Mouse (Mus musculus) CH12.LX (cell line): ENCODE measurements around the gene Olfr282. TPM values are rescaled to one million over a fixed set of nuclear protein-coding genes. Genes with fewer than 3 reads are reported as not detected.

Source experiments
- DNase-seq: peaks from one replicate; pipeline ENCODE4 v3.0.0-alpha.2; 2013; ENCODE audit errors: extremely low read depth
- H3K27ac ChIP-seq: 2 replicates; pipeline ENCODE4 v1.5.1; 2012; ENCODE audit warnings: low read depth, mild to moderate bottlenecking, control low read depth, moderate library complexity; ENCODE audit not compliant: insufficient read depth
- H3K27me3 ChIP-seq: replicated peaks from 2 replicates; pipeline ENCODE3; 2012; ENCODE audit warnings: inconsistent platforms
- H3K36me3 ChIP-seq, 2 experiments: replicated peaks in 1 of 2; 2 replicates each; pipeline versions ENCODE3 to v1.6.1; 2012; ENCODE audit warnings: inconsistent platforms in 1 of 2, low read length in 1 of 2, mild to moderate bottlenecking in 1 of 2, mixed read lengths in 1 of 2, moderate library complexity in 1 of 2; ENCODE audit not compliant: control insufficient read depth in 1 of 2, insufficient read depth in 1 of 2
- H3K4me1 ChIP-seq, 2 experiments: 2 replicates each; pipeline ENCODE4 v1.6.1; 2012; ENCODE audit warnings: inconsistent platforms in 1 of 2, moderate library complexity in 1 of 2; ENCODE audit not compliant: insufficient read depth in 2 of 2, control insufficient read depth in 1 of 2
- H3K4me2 ChIP-seq: 2 replicates; pipeline ENCODE4 v1.6.1; 2012; ENCODE audit warnings: low read depth, mild to moderate bottlenecking, control low read depth; ENCODE audit not compliant: poor library complexity, insufficient read depth, severe bottlenecking
- H3K4me3 ChIP-seq, 3 experiments: fragments of 150-350 bp in 1 of 3; sonication (generic) in 1 of 3; replicated peaks in 1 of 3; 2 replicates each; pipeline versions ENCODE3 to v1.5.1; 2011 to 2012; ENCODE audit warnings: low read depth in 2 of 3, low read length in 2 of 3, mild to moderate bottlenecking in 2 of 3, moderate library complexity in 2 of 3, control low read depth in 1 of 3, improper control_type of control experiment in 1 of 3, inconsistent platforms in 1 of 3, mixed read lengths in 1 of 3; ENCODE audit not compliant: poor library complexity in 1 of 3
- H3K79me2 ChIP-seq: replicated peaks from 2 replicates; pipeline ENCODE4 v1.6.1; 2012; ENCODE audit warnings: mild to moderate bottlenecking, moderate library complexity; ENCODE audit not compliant: control insufficient read depth, poor library complexity, insufficient read depth, severe bottlenecking; ENCODE audit errors: extremely low read depth
- H3K9ac ChIP-seq: 2 replicates; pipeline ENCODE4 v1.6.1; 2012; ENCODE audit warnings: low read depth, mild to moderate bottlenecking, control low read depth, moderate library complexity; ENCODE audit not compliant: insufficient read depth
- H3K9me3 ChIP-seq: replicated peaks from 2 replicates; pipeline ENCODE3; 2012; ENCODE audit warnings: low read length, inconsistent platforms, mixed read lengths
- BHLHE40 ChIP-seq: IDR thresholded peaks from 2 replicates; pipeline ENCODE4 v1.6.1; 2011; ENCODE audit warnings: mild to moderate bottlenecking, low read depth, low read length, improper control_type of control experiment
- CHD1 ChIP-seq: IDR thresholded peaks from 2 replicates; pipeline ENCODE4 v1.6.1; 2012; ENCODE audit warnings: low read depth, low read length, improper control_type of control experiment, inconsistent platforms
- CHD2 ChIP-seq: IDR thresholded peaks from 2 replicates; pipeline ENCODE4 v1.6.1; 2011; ENCODE audit warnings: low read length, improper control_type of control experiment
- CTCF ChIP-seq, 2 experiments: IDR thresholded peaks in 1 of 2; conservative IDR thresholded peaks in 1 of 2; 2 replicates each; pipeline ENCODE4 v1.5.1; 2011 to 2012; ENCODE audit warnings: low read depth in 2 of 2, low read length in 2 of 2, improper control_type of control experiment in 1 of 2, inconsistent platforms in 1 of 2, mild to moderate bottlenecking in 1 of 2, moderate library complexity in 1 of 2
- ELF1 ChIP-seq: IDR thresholded peaks from 2 replicates; pipeline ENCODE4 v1.6.1; 2014; ENCODE audit warnings: low read depth, mild to moderate bottlenecking, inconsistent platforms, low read length, improper control_type of control experiment
- GABPA ChIP-seq: IDR thresholded peaks from 2 replicates; pipeline ENCODE4 v1.6.1; 2012; ENCODE audit warnings: low read depth, low read length, improper control_type of control experiment, inconsistent platforms; ENCODE audit not compliant: insufficient replicate concordance
- HCFC1 ChIP-seq: IDR thresholded peaks from 2 replicates; pipeline ENCODE4 v1.6.1; 2012; ENCODE audit warnings: low read depth, mild to moderate bottlenecking, inconsistent platforms, low read length, improper control_type of control experiment
- IRF4 ChIP-seq: IDR thresholded peaks from 2 replicates; pipeline ENCODE4 v1.6.1; 2014; ENCODE audit warnings: low read depth, mild to moderate bottlenecking, inconsistent platforms, low read length, improper control_type of control experiment
- KAT2A ChIP-seq: IDR thresholded peaks from 2 replicates; pipeline ENCODE4 v1.6.1; 2012; ENCODE audit warnings: low read length, improper control_type of control experiment, inconsistent platforms; ENCODE audit not compliant: insufficient replicate concordance
- MAFK ChIP-seq: IDR thresholded peaks from 2 replicates; pipeline ENCODE4 v1.6.1; 2011; ENCODE audit warnings: low read length, improper control_type of control experiment; ENCODE audit not compliant: insufficient replicate concordance
- MAX ChIP-seq: IDR thresholded peaks from 2 replicates; pipeline ENCODE4 v1.6.1; 2011; ENCODE audit warnings: low read length, improper control_type of control experiment
- MAZ ChIP-seq: IDR thresholded peaks from 2 replicates; pipeline ENCODE4 v1.6.1; 2012; ENCODE audit warnings: low read depth, mild to moderate bottlenecking, inconsistent platforms, low read length, improper control_type of control experiment, moderate library complexity
- MXI1 ChIP-seq: IDR thresholded peaks from 2 replicates; pipeline ENCODE4 v1.6.1; 2011; ENCODE audit warnings: mild to moderate bottlenecking, low read depth, low read length, improper control_type of control experiment
- NELFE ChIP-seq: IDR thresholded peaks from 2 replicates; pipeline ENCODE4 v1.6.1; 2011; ENCODE audit warnings: low read depth, low read length, improper control_type of control experiment
- NRF1 ChIP-seq: IDR thresholded peaks from 2 replicates; pipeline ENCODE4 v1.6.1; 2014; ENCODE audit warnings: low read depth, mild to moderate bottlenecking, inconsistent platforms, low read length, improper control_type of control experiment, moderate library complexity
- PAX5 ChIP-seq: IDR thresholded peaks from 2 replicates; pipeline ENCODE4 v1.6.1; 2012; ENCODE audit warnings: low read length, inconsistent platforms, mixed read lengths
- POLR2A ChIP-seq: IDR thresholded peaks from 2 replicates; pipeline ENCODE4 v1.6.1; 2011; ENCODE audit warnings: low read depth, mild to moderate bottlenecking, improper control_type of control experiment, low read length
- POLR2AphosphoS2 ChIP-seq: IDR thresholded peaks from 2 replicates; pipeline ENCODE4 v1.6.1; 2011; ENCODE audit warnings: low read depth, low read length, improper control_type of control experiment
- RAD21 ChIP-seq: IDR thresholded peaks from 2 replicates; pipeline ENCODE4 v1.6.1; 2011; ENCODE audit warnings: low read depth, mild to moderate bottlenecking, low read length, improper control_type of control experiment, moderate library complexity
- RCOR1 ChIP-seq: conservative IDR thresholded peaks from 2 replicates; pipeline ENCODE4 v1.6.1; 2012; ENCODE audit warnings: low read depth, mild to moderate bottlenecking, inconsistent platforms, low read length, improper control_type of control experiment
- SIN3A ChIP-seq: IDR thresholded peaks from 2 replicates; pipeline ENCODE4 v1.6.1; 2012; ENCODE audit warnings: low read length, improper control_type of control experiment, inconsistent platforms
- SMC3 ChIP-seq: IDR thresholded peaks from 2 replicates; pipeline ENCODE4 v1.6.1; 2011; ENCODE audit warnings: low read depth, low read length, improper control_type of control experiment
- TBP ChIP-seq: conservative IDR thresholded peaks from 2 replicates; pipeline ENCODE4 v1.6.1; 2011; ENCODE audit warnings: low read depth, low read length, improper control_type of control experiment
- TCF12 ChIP-seq: IDR thresholded peaks from 2 replicates; pipeline ENCODE4 v1.6.1; 2014; ENCODE audit warnings: low read depth, mild to moderate bottlenecking, inconsistent platforms, low read length, improper control_type of control experiment
- UBTF ChIP-seq: IDR thresholded peaks from 2 replicates; pipeline ENCODE4 v1.6.1; 2012; ENCODE audit warnings: low read depth, mild to moderate bottlenecking, inconsistent platforms, low read length, improper control_type of control experiment, moderate library complexity
- USF1 ChIP-seq: IDR thresholded peaks from 2 replicates; pipeline ENCODE4 v1.6.1; 2014; ENCODE audit warnings: low read depth, mild to moderate bottlenecking, inconsistent platforms, low read length, improper control_type of control experiment
- ZC3H11A ChIP-seq: IDR thresholded peaks from 2 replicates; pipeline ENCODE4 v1.6.1; 2012; ENCODE audit warnings: low read depth, mild to moderate bottlenecking, inconsistent platforms, low read length, improper control_type of control experiment
- ZKSCAN1 ChIP-seq: IDR thresholded peaks from 2 replicates; pipeline ENCODE4 v1.6.1; 2012; ENCODE audit warnings: low read depth, inconsistent platforms, low read length, improper control_type of control experiment, borderline replicate concordance
- ZMIZ1 ChIP-seq: IDR thresholded peaks from 2 replicates; pipeline ENCODE4 v1.6.1; 2012; ENCODE audit warnings: low read depth, mild to moderate bottlenecking, inconsistent platforms, low read length, improper control_type of control experiment
- ZNF384 ChIP-seq: IDR thresholded peaks from 2 replicates; pipeline ENCODE4 v1.6.1; 2012; ENCODE audit warnings: low read depth, low read length, improper control_type of control experiment, inconsistent platforms
- dilution Hi-C: fragments of 300-500 bp; cut with MboI; formaldehyde crosslinking; loops from 2 replicates; pipeline ENCODE4 v1.14.3; 2020; ENCODE audit warnings: low sequenced_read_pairs; ENCODE audit not compliant: extremely low pct_unique_long_range_greater_than_20kb, extremely low pct_ligation_motif_present
- in situ Hi-C: fragments of 300-500 bp; cut with MboI; formaldehyde crosslinking; loops from 3 replicates; pipeline ENCODE4 v1.14.3; 2019; ENCODE audit warnings: low sequenced_read_pairs, low pct_ligation_motif_present, low pct_unique_long_range_greater_than_20kb, mixed read lengths
- polyA plus RNA-seq: library from polyadenylated mRNA; unstranded; fragments of >175 nt; gene quantifications from 2 replicates; pipeline ENCODE4 v1.2.1, GENCODE M21; 2012; ENCODE audit warnings: low read depth; ENCODE audit not compliant: insufficient read length
- total RNA-seq, 2 experiments: library from RNA; depleted of rRNA; stranded (reverse); fragments of 300-350 nt in 1 of 2; fragments of >200 nt in 1 of 2; gene quantifications; 2 replicates each; pipeline ENCODE4 v1.2.3; 2012 to 2014

Olfr282 gene
- total and polyA plus RNA-seq, 3 experiments, result not detected

- H3K27ac ChIP-seq, result no peak overlapping the region
- no peaks in the 10 kb centered on the region for H3K36me3 ChIP-seq
- no peaks in the 10 kb centered on the region for H3K79me2 ChIP-seq
- in situ Hi-C loops, result loop anchor here (10.0 kb wide), 1 partner anchor 291 kb away; no protein-coding TSS in a partner anchor
- DNase-seq, result no peak
- H3K27me3 ChIP-seq, result peaks cover 5% of the 10 kb centered on the region
- H3K4me1 ChIP-seq, result peaks cover 14 to 33% of the 10 kb centered on the region in 2 experiments; a peak in 3 of 4 replicates
- H3K4me3 ChIP-seq, result no peak overlapping the region
- no peaks in the 10 kb centered on the region for H3K9me3 ChIP-seq
- dilution Hi-C loops, result no loop called here
- no peak overlapping the region for H3K9ac ChIP-seq
- no peak for TF ChIP-seq TBP
- no peak for TF ChIP-seq MAFK
- TF ChIP-seq CHD1, result no peak
- no peak for TF ChIP-seq BHLHE40
- TF ChIP-seq MAX, result no peak
- TF ChIP-seq POLR2A, result no peak
- no peak for TF ChIP-seq NELFE
- no peak for TF ChIP-seq ZKSCAN1
- no peak for TF ChIP-seq NRF1
- TF ChIP-seq MAZ, result no peak
- no peak for TF ChIP-seq RAD21
- TF ChIP-seq POLR2AphosphoS2, result no peak
- no peak for TF ChIP-seq GABPA
- no peak for TF ChIP-seq MXI1
- no peak for TF ChIP-seq SIN3A
- TF ChIP-seq ELF1, result no peak
- TF ChIP-seq RCOR1, result no peak
- TF ChIP-seq PAX5, result no peak
- no peak for TF ChIP-seq CHD2
- TF ChIP-seq, all 38 proteins: peak for 0
- H3K4me2 ChIP-seq, result no peak overlapping the region
Measured at GRCm38 (mm10) chr15:98476281-98476680, 45.3 kb downstream of the Olfr282 start.

- Histone ChIP-seq H3K27me3 (no peaks in the 10 kb centered on the region), H3K4me3 (no peak overlapping the region), H3K27ac (no peak overlapping the region), H3K4me2 (peak overlapping the region; percentile 52; the same call in 1 of the 2 replicates), H3K4me1 (peaks cover 30 to 64% of the 10 kb centered on the region in 2 experiments), H3K79me2 (no peaks in the 10 kb centered on the region), H3K9me3 (no peaks in the 10 kb centered on the region), H3K36me3 (no peaks in the 10 kb centered on the region), H3K9ac (no peak overlapping the region)
- in situ Hi-C loops (loop anchor here (10.0 kb wide), 1 partner anchor 295 kb away; no protein-coding TSS in a partner anchor), dilution Hi-C loops (no loop called here)
- DNase-seq, result peak; percentile 71
- TF ChIP-seq ZKSCAN1 (no peak), USF1 (no peak), UBTF (no peak), NRF1 (no peak), CHD2 (no peak), POLR2AphosphoS2 (no peak), NELFE (no peak), KAT2A (no peak), TCF12 (peak; percentile 36; the same call in 1 of the 2 replicates), RAD21 (no peak), SMC3 (no peak), MAFK (no peak), ZC3H11A (no peak), ZNF384 (no peak), IRF4 (peak; percentile 76), MAZ (no peak), BHLHE40 (peak; percentile 92), POLR2A (no peak), HCFC1 (no peak), MAX (no peak), ZMIZ1 (no peak), RCOR1 (no peak), PAX5 (no peak), CHD1 (no peak), TBP (no peak), CTCF (conservative IDR thresholded peaks at IDR 0.05 in 1 of 2, IDR thresholded peaks at IDR 0.05 in 1 of 2; ENCODE audit: low read depth in 2 of 2, low read length in 2 of 2) (no peak)
Measured at GRCm38 (mm10) chr15:98479568-98480102, 48.6 kb downstream of the Olfr282 start.
